Mouse (Mus musculus): Measurements from ENCODE around the gene Pcca.

GRCm38 (mm10) chr14:122687398-122687797 is 153.3 kb downstream of the Pcca start:
- TF ChIP-seq POLR2A (IDR thresholded peaks at IDR 0.05; ENCODE audit: borderline replicate concordance, control insufficient read depth, low read depth, low read length) = no peak
- TF ChIP-seq CTCF (IDR thresholded peaks at IDR 0.05; ENCODE audit: control insufficient read depth, insufficient read depth, low read length) = no peak

Measured in bone marrow, adult 2 months (tissue).